Mouse (Mus musculus) 3134 (cell line): Measurements from ENCODE around the gene Fzd5.

Experiments
- DNase-seq: peaks from one replicate; pipeline ENCODE4 v3.0.0-alpha.2; 2011; ENCODE audit warnings: low spot score; ENCODE audit not compliant: insufficient read length; ENCODE audit errors: extremely low read depth

The Fzd5 gene

GRCm38 (mm10) chr1:64737502-64738179 lies at the start of gene Fzd5:
Gene Fzd5, minus strand, starts transcription at chr1:64737751.
- DNase-seq, result peak; percentile 94

GRCm38 (mm10) chr1:64779863-64780262 lies 42.3 kb upstream of the Fzd5 start:
- DNase-seq, result no peak

- DNase-seq, result no peak
Observed at GRCm38 (mm10) chr1:64779415-64779814, 41.9 kb upstream of the Fzd5 start.

GRCm38 (mm10) chr1:64773305-64773704 lies 35.8 kb upstream of the Fzd5 start:
- DNase-seq, result no peak

GRCm38 (mm10) chr1:64770169-64770568 lies 32.6 kb upstream of the Fzd5 start:
- no peak for DNase-seq

GRCm38 (mm10) chr1:64761646-64762045 lies 24.1 kb upstream of the Fzd5 start:
- DNase-seq, result no peak

- no peak for DNase-seq
Observed at GRCm38 (mm10) chr1:64757766-64758165, 20.2 kb upstream of the Fzd5 start.

GRCm38 (mm10) chr1:64757254-64757653 lies 19.7 kb upstream of the Fzd5 start:
- DNase-seq, result peak; percentile 33

- DNase-seq, result peak; percentile 22
Observed at GRCm38 (mm10) chr1:64756640-64757030, 19.1 kb upstream of the Fzd5 start.

- DNase-seq, result peak; percentile 61
Observed at GRCm38 (mm10) chr1:64755971-64756639, 18.6 kb upstream of the Fzd5 start.

GRCm38 (mm10) chr1:64754658-64755057 lies 17.1 kb upstream of the Fzd5 start:
- DNase-seq, result no peak

- DNase-seq, result no peak
Observed at GRCm38 (mm10) chr1:64753668-64754067, 16.1 kb upstream of the Fzd5 start.

GRCm38 (mm10) chr1:64753109-64753508 lies 15.6 kb upstream of the Fzd5 start:
- no peak for DNase-seq

- DNase-seq, result no peak
Observed at GRCm38 (mm10) chr1:64744616-64745015, 7.1 kb upstream of the Fzd5 start.

- DNase-seq, result no peak
Observed at GRCm38 (mm10) chr1:64742741-64743408, 5.3 kb upstream of the Fzd5 start.

GRCm38 (mm10) chr1:64738661-64739082 lies 1.1 kb upstream of the Fzd5 start:
- DNase-seq, result peak; percentile 57

- DNase-seq, result no peak
Observed at GRCm38 (mm10) chr1:64738180-64738555, 617 bp upstream of the Fzd5 start.

GRCm38 (mm10) chr1:64736681-64737501 lies 660 bp downstream of the Fzd5 start:
- DNase-seq, result no peak

GRCm38 (mm10) chr1:64735781-64736680 lies 1.5 kb downstream of the Fzd5 start:
- peak; percentile 42 for DNase-seq
